Mouse (Mus musculus): ENCODE results near the gene G530012D18Rik. TPM values are rescaled to one million over a fixed set of nuclear protein-coding genes. Genes with fewer than 3 reads are reported as not detected.
"Not testable (repeated sequence)": the region's sequence is repeated elsewhere in the genome, so short reads cannot be mapped to it uniquely, and the experiment has no call there.

Gene G530012D18Rik
- total RNA-seq (2012; rRNA removed): not detected in 2 replicates

DNA sequence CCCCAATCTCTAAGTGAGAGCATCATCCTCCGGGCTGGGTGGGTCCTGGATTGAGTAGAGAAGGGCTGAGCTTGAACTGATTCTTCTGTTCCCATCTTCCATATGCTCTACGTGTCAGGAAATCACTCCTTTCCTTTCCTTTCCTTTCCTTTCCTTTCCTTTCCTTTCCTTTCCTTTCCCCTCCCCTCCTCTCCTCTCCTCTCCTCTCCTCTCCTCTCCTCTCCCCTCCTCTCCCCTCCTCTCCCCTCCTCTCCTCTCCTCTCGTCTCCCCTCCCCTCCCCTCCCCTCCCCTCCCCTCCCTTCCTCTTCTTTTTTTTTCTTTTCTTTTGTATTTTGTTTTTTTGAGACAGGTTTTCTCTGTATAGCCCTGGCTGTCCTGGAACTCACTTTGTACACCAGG is at the start of gene G530012D18Rik:
G530012D18Rik (plus strand) TSS at position 301 of the 400 bp plus-strand sequence.
- not testable (repeated sequence) for H3K36me3 ChIP-seq (ENCODE audit: control insufficient read depth, insufficient read depth, low read length, poor library complexity, severe bottlenecking); H3K27ac ChIP-seq (ENCODE audit: insufficient read depth, low read depth, low read length, poor library complexity, severe bottlenecking); H3K4me1 ChIP-seq (ENCODE audit: control insufficient read depth in 2 of 2, insufficient read depth in 2 of 2, low read length in 2 of 2, poor library complexity in 1 of 2); H3K9ac ChIP-seq (ENCODE audit: insufficient read depth, low read depth, low read length, poor library complexity, severe bottlenecking); H3K4me3 ChIP-seq (ENCODE audit: insufficient read depth in 1 of 2, low read depth in 1 of 2, low read length in 2 of 2, poor library complexity in 1 of 2, severe bottlenecking in 1 of 2); DNase-seq (ENCODE audit: low read depth, low spot score); H3K9me3 ChIP-seq (ENCODE audit: control insufficient read depth, insufficient read depth, low read depth, low read length)
- in situ Hi-C loops (cut with MboI; ENCODE audit: low sequenced_read_pairs in 2 of 2, unreplicated experiment in 2 of 2): loop anchor here in 1 of 2 experiments (25.0 kb wide), 1 partner anchor 162 kb away; no protein-coding TSS in a partner anchor

- H3K4me3 ChIP-seq (ENCODE audit: insufficient read depth in 1 of 2, low read depth in 1 of 2, low read length in 2 of 2, poor library complexity in 1 of 2, severe bottlenecking in 1 of 2); DNase-seq (ENCODE audit: low read depth, low spot score); H3K9ac ChIP-seq (ENCODE audit: insufficient read depth, low read depth, low read length, poor library complexity, severe bottlenecking); H3K9me3 ChIP-seq (ENCODE audit: control insufficient read depth, insufficient read depth, low read depth, low read length); H3K36me3 ChIP-seq (ENCODE audit: control insufficient read depth, insufficient read depth, low read length, poor library complexity, severe bottlenecking); H3K27ac ChIP-seq (ENCODE audit: insufficient read depth, low read depth, low read length, poor library complexity, severe bottlenecking); in situ Hi-C loops (cut with MboI; ENCODE audit: low sequenced_read_pairs in 2 of 2, unreplicated experiment in 2 of 2); H3K4me1 ChIP-seq (ENCODE audit: control insufficient read depth in 2 of 2, insufficient read depth in 2 of 2, low read length in 2 of 2, poor library complexity in 1 of 2): not testable (repeated sequence)
These were observed 49.1 kb upstream of the G530012D18Rik start for GRCm38 (mm10) chr1:85526401-85526800.

DNA sequence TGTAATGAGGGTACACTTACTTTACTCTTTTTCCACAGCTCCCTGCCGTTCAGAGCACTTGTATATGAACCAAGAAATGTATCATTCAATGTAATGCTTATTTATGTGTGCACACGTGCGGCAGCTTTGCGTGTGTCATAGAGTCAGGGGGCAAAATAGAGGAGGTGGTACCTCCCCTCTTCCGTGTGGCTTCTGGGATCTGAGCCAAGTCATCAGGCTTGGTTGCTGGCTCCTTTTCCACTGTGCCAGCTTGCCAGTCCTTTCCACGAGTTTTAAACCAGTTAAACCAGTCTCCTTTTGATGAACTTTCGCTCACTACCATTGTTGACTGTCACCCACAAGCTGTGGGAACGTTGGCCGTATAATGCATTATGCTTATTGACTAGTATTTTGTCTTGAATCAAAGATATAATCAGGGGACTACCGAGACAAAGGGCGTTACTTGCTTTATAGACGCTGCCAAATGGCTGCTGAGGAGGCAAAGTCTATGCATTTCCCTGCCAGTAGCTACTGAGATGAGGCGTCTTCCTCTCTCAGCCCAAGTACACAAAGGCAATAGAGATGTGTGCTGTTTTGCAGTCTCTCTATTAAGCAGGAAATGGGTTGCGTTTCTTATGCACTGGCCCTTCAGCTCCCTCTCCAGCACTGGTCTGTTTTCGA is 46.9 kb upstream of the G530012D18Rik start:
- H3K36me3 ChIP-seq (ENCODE audit: control insufficient read depth, insufficient read depth, low read length, poor library complexity, severe bottlenecking); H3K9ac ChIP-seq (ENCODE audit: insufficient read depth, low read depth, low read length, poor library complexity, severe bottlenecking); in situ Hi-C loops (cut with MboI; ENCODE audit: low sequenced_read_pairs in 2 of 2, unreplicated experiment in 2 of 2); DNase-seq (ENCODE audit: low read depth, low spot score); H3K9me3 ChIP-seq (ENCODE audit: control insufficient read depth, insufficient read depth, low read depth, low read length); H3K27ac ChIP-seq (ENCODE audit: insufficient read depth, low read depth, low read length, poor library complexity, severe bottlenecking); H3K4me1 ChIP-seq (ENCODE audit: control insufficient read depth in 2 of 2, insufficient read depth in 2 of 2, low read length in 2 of 2, poor library complexity in 1 of 2); H3K4me3 ChIP-seq (ENCODE audit: insufficient read depth in 1 of 2, low read depth in 1 of 2, low read length in 2 of 2, poor library complexity in 1 of 2, severe bottlenecking in 1 of 2): not testable (repeated sequence)

GRCm38 (mm10) chr1:85543818-85544217 is 31.7 kb upstream of the G530012D18Rik start:
- H3K4me1 ChIP-seq (ENCODE audit: control insufficient read depth in 2 of 2, insufficient read depth in 2 of 2, low read length in 2 of 2, poor library complexity in 1 of 2); in situ Hi-C loops (cut with MboI; ENCODE audit: low sequenced_read_pairs in 2 of 2, unreplicated experiment in 2 of 2); H3K4me3 ChIP-seq (ENCODE audit: insufficient read depth in 1 of 2, low read depth in 1 of 2, low read length in 2 of 2, poor library complexity in 1 of 2, severe bottlenecking in 1 of 2); H3K9ac ChIP-seq (ENCODE audit: insufficient read depth, low read depth, low read length, poor library complexity, severe bottlenecking); H3K27ac ChIP-seq (ENCODE audit: insufficient read depth, low read depth, low read length, poor library complexity, severe bottlenecking); H3K36me3 ChIP-seq (ENCODE audit: control insufficient read depth, insufficient read depth, low read length, poor library complexity, severe bottlenecking); H3K9me3 ChIP-seq (ENCODE audit: control insufficient read depth, insufficient read depth, low read depth, low read length); DNase-seq (ENCODE audit: low read depth, low spot score): not testable (repeated sequence)

- H3K4me3 ChIP-seq (ENCODE audit: insufficient read depth in 1 of 2, low read depth in 1 of 2, low read length in 2 of 2, poor library complexity in 1 of 2, severe bottlenecking in 1 of 2); H3K36me3 ChIP-seq (ENCODE audit: control insufficient read depth, insufficient read depth, low read length, poor library complexity, severe bottlenecking); H3K4me1 ChIP-seq (ENCODE audit: control insufficient read depth in 2 of 2, insufficient read depth in 2 of 2, low read length in 2 of 2, poor library complexity in 1 of 2); H3K9me3 ChIP-seq (ENCODE audit: control insufficient read depth, insufficient read depth, low read depth, low read length); H3K27ac ChIP-seq (ENCODE audit: insufficient read depth, low read depth, low read length, poor library complexity, severe bottlenecking); DNase-seq (ENCODE audit: low read depth, low spot score); in situ Hi-C loops (cut with MboI; ENCODE audit: low sequenced_read_pairs in 2 of 2, unreplicated experiment in 2 of 2); H3K9ac ChIP-seq (ENCODE audit: insufficient read depth, low read depth, low read length, poor library complexity, severe bottlenecking): not testable (repeated sequence)
These were observed 29.0 kb upstream of the G530012D18Rik start for GRCm38 (mm10) chr1:85546442-85546841.

- H3K27ac ChIP-seq (ENCODE audit: insufficient read depth, low read depth, low read length, poor library complexity, severe bottlenecking); H3K4me1 ChIP-seq (ENCODE audit: control insufficient read depth in 2 of 2, insufficient read depth in 2 of 2, low read length in 2 of 2, poor library complexity in 1 of 2); DNase-seq (ENCODE audit: low read depth, low spot score); H3K4me3 ChIP-seq (ENCODE audit: insufficient read depth in 1 of 2, low read depth in 1 of 2, low read length in 2 of 2, poor library complexity in 1 of 2, severe bottlenecking in 1 of 2); in situ Hi-C loops (cut with MboI; ENCODE audit: low sequenced_read_pairs in 2 of 2, unreplicated experiment in 2 of 2); H3K9me3 ChIP-seq (ENCODE audit: control insufficient read depth, insufficient read depth, low read depth, low read length); H3K9ac ChIP-seq (ENCODE audit: insufficient read depth, low read depth, low read length, poor library complexity, severe bottlenecking); H3K36me3 ChIP-seq (ENCODE audit: control insufficient read depth, insufficient read depth, low read length, poor library complexity, severe bottlenecking): not testable (repeated sequence)
These were observed 20.2 kb upstream of the G530012D18Rik start for GRCm38 (mm10) chr1:85555261-85555660.

GRCm38 (mm10) chr1:85573554-85573953 is 1.9 kb upstream of the G530012D18Rik start:
- H3K4me1 ChIP-seq (ENCODE audit: control insufficient read depth in 2 of 2, insufficient read depth in 2 of 2, low read length in 2 of 2, poor library complexity in 1 of 2); H3K27ac ChIP-seq (ENCODE audit: insufficient read depth, low read depth, low read length, poor library complexity, severe bottlenecking); H3K4me3 ChIP-seq (ENCODE audit: insufficient read depth in 1 of 2, low read depth in 1 of 2, low read length in 2 of 2, poor library complexity in 1 of 2, severe bottlenecking in 1 of 2); in situ Hi-C loops (cut with MboI; ENCODE audit: low sequenced_read_pairs in 2 of 2, unreplicated experiment in 2 of 2); H3K9me3 ChIP-seq (ENCODE audit: control insufficient read depth, insufficient read depth, low read depth, low read length); H3K9ac ChIP-seq (ENCODE audit: insufficient read depth, low read depth, low read length, poor library complexity, severe bottlenecking); DNase-seq (ENCODE audit: low read depth, low spot score); H3K36me3 ChIP-seq (ENCODE audit: control insufficient read depth, insufficient read depth, low read length, poor library complexity, severe bottlenecking): not testable (repeated sequence)

DNA sequence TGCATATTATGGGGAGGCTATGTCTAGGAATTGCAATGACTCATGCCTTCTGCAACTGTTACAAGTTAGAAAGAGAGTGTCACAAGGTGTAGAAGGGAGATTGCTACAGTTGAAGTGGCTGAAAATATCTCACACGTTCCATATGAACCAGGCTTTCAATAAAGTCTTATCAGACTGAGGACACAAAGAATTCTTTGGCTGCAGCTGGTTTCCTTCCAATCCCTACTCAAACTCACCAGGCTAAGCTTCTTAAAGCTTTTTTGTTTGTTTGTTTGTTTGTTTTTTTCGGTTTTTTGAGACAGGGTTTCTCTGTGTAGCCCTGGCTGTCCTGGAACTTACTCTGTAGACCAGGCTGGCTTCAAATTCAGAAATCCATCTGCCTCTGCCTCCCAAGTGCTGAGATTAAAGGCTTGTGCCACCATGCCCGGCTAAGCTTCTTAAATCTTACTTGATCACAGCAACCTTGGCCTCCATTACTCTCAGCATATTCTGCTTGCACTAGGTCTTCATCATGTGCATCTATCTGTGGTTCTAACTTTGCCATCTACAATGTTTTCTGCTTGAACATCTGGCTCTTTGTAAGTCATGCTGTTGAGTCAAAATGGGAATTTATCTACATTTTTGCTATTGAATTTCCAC is 3.0 kb downstream of the G530012D18Rik start:
- H3K9me3 ChIP-seq (ENCODE audit: control insufficient read depth, insufficient read depth, low read depth, low read length); H3K4me1 ChIP-seq (ENCODE audit: control insufficient read depth in 2 of 2, insufficient read depth in 2 of 2, low read length in 2 of 2, poor library complexity in 1 of 2); DNase-seq (ENCODE audit: low read depth, low spot score); H3K9ac ChIP-seq (ENCODE audit: insufficient read depth, low read depth, low read length, poor library complexity, severe bottlenecking); H3K4me3 ChIP-seq (ENCODE audit: insufficient read depth in 1 of 2, low read depth in 1 of 2, low read length in 2 of 2, poor library complexity in 1 of 2, severe bottlenecking in 1 of 2); H3K27ac ChIP-seq (ENCODE audit: insufficient read depth, low read depth, low read length, poor library complexity, severe bottlenecking); H3K36me3 ChIP-seq (ENCODE audit: control insufficient read depth, insufficient read depth, low read length, poor library complexity, severe bottlenecking): not testable (repeated sequence)
- in situ Hi-C loops (cut with MboI; ENCODE audit: low sequenced_read_pairs in 2 of 2, unreplicated experiment in 2 of 2): loop anchor here in 1 of 2 experiments (25.0 kb wide), 1 partner anchor 159 kb away; no protein-coding TSS in a partner anchor
